Mouse (Mus musculus): ENCODE results near the gene Ppa2. TPM values are rescaled to one million over a fixed set of nuclear protein-coding genes. Genes with fewer than 3 reads are reported as not detected.

The Ppa2 gene
- polyA plus RNA-seq, 1 experiment from 2014 or later, result 89.8 TPM

GRCm38 (mm10) chr3:133312850-133313249 lies 2.9 kb downstream of the Ppa2 start:
- H3K27ac ChIP-seq (ENCODE audit: low read length), result no peak overlapping the region
- no peaks in the 10 kb centered on the region; the same call in 1 of the 2 replicates for H3K4me1 ChIP-seq (ENCODE audit: control insufficient read depth, insufficient read depth, low read length)
- WGBS, result 71% methylated on average over 6 of the region's 6 CpGs
- no peak overlapping the region for H3K4me2 ChIP-seq (ENCODE audit: low read depth, low read length)
- H3K9me3 ChIP-seq (replicated peaks; ENCODE audit: control insufficient read depth, low read length), result peaks cover 12% of the 10 kb centered on the region; the same call in 1 of the 2 replicates
- H3K36me3 ChIP-seq (ENCODE audit: control insufficient read depth, insufficient read depth, low read length), result 0 out of 2 replicates have a peak, but pooled peaks cover 2% of the 10 kb centered on the region
- no peak for ATAC-seq (ENCODE audit: insufficient read depth, low FRiP score)
- no peak overlapping the region for H3K9ac ChIP-seq (ENCODE audit: low read length)
- H3K27me3 ChIP-seq (ENCODE audit: control insufficient read depth, insufficient read depth, low read length), result no peaks in the 10 kb centered on the region
- H3K4me3 ChIP-seq (replicated peaks; ENCODE audit: low read length), result no peak overlapping the region

GRCm38 (mm10) chr3:133313491-133314199 lies 3.7 kb downstream of the Ppa2 start:
- H3K9me3 ChIP-seq (replicated peaks; ENCODE audit: control insufficient read depth, low read length), result peaks cover 8% of the 10 kb centered on the region; the same call in 1 of the 2 replicates
- H3K4me2 ChIP-seq (ENCODE audit: low read depth, low read length), result no peak overlapping the region
- no peaks in the 10 kb centered on the region; the same call in 1 of the 2 replicates for H3K4me1 ChIP-seq (ENCODE audit: control insufficient read depth, insufficient read depth, low read length)
- H3K9ac ChIP-seq (ENCODE audit: low read length), result no peak overlapping the region
- H3K36me3 ChIP-seq (ENCODE audit: control insufficient read depth, insufficient read depth, low read length), result no peaks in the 10 kb centered on the region
- no peaks in the 10 kb centered on the region for H3K27me3 ChIP-seq (ENCODE audit: control insufficient read depth, insufficient read depth, low read length)
- ATAC-seq (ENCODE audit: insufficient read depth, low FRiP score), result no peak
- no peak overlapping the region for H3K27ac ChIP-seq (ENCODE audit: low read length)
- H3K4me3 ChIP-seq (replicated peaks; ENCODE audit: low read length), result no peak overlapping the region
- 94% methylated on average over 3 of the region's 3 CpGs for WGBS

- no peak overlapping the region for H3K27ac ChIP-seq (ENCODE audit: low read length)
- H3K9ac ChIP-seq (ENCODE audit: low read length), result no peak overlapping the region
- no peak for ATAC-seq (ENCODE audit: insufficient read depth, low FRiP score)
- H3K4me2 ChIP-seq (ENCODE audit: low read depth, low read length), result no peak overlapping the region
- H3K27me3 ChIP-seq (ENCODE audit: control insufficient read depth, insufficient read depth, low read length), result no peaks in the 10 kb centered on the region
- 46% methylated on average over 6 of the region's 6 CpGs for WGBS
- H3K4me1 ChIP-seq (ENCODE audit: control insufficient read depth, insufficient read depth, low read length), result no peaks in the 10 kb centered on the region; the same call in 1 of the 2 replicates
- no peak overlapping the region for H3K4me3 ChIP-seq (replicated peaks; ENCODE audit: low read length)
- peaks cover 3% of the 10 kb centered on the region; the same call in 1 of the 2 replicates for H3K9me3 ChIP-seq (replicated peaks; ENCODE audit: control insufficient read depth, low read length)
- no peaks in the 10 kb centered on the region for H3K36me3 ChIP-seq (ENCODE audit: control insufficient read depth, insufficient read depth, low read length)
Measured at GRCm38 (mm10) chr3:133314475-133314874, 4.6 kb downstream of the Ppa2 start.

GRCm38 (mm10) chr3:133315011-133315410 lies 5.1 kb downstream of the Ppa2 start:
- H3K27me3 ChIP-seq (ENCODE audit: control insufficient read depth, insufficient read depth, low read length), result no peaks in the 10 kb centered on the region
- 93% methylated on average over 14 of the region's 14 CpGs for WGBS
- H3K4me2 ChIP-seq (ENCODE audit: low read depth, low read length), result no peak overlapping the region
- no peak overlapping the region for H3K9ac ChIP-seq (ENCODE audit: low read length)
- H3K4me1 ChIP-seq (ENCODE audit: control insufficient read depth, insufficient read depth, low read length), result no peaks in the 10 kb centered on the region; the same call in 1 of the 2 replicates
- no peaks in the 10 kb centered on the region for H3K36me3 ChIP-seq (ENCODE audit: control insufficient read depth, insufficient read depth, low read length)
- H3K9me3 ChIP-seq (replicated peaks; ENCODE audit: control insufficient read depth, low read length), result no peaks in the 10 kb centered on the region; the same call in 1 of the 2 replicates
- H3K4me3 ChIP-seq (replicated peaks; ENCODE audit: low read length), result no peak overlapping the region
- no peak overlapping the region for H3K27ac ChIP-seq (ENCODE audit: low read length)
- ATAC-seq (ENCODE audit: insufficient read depth, low FRiP score), result no peak

GRCm38 (mm10) chr3:133315647-133316046 lies 5.7 kb downstream of the Ppa2 start:
- H3K4me1 ChIP-seq (ENCODE audit: control insufficient read depth, insufficient read depth, low read length), result no peaks in the 10 kb centered on the region; the same call in 1 of the 2 replicates
- no peak overlapping the region for H3K4me3 ChIP-seq (replicated peaks; ENCODE audit: low read length)
- H3K27ac ChIP-seq (ENCODE audit: low read length), result no peak overlapping the region
- H3K27me3 ChIP-seq (ENCODE audit: control insufficient read depth, insufficient read depth, low read length), result no peaks in the 10 kb centered on the region
- H3K36me3 ChIP-seq (ENCODE audit: control insufficient read depth, insufficient read depth, low read length), result no peaks in the 10 kb centered on the region
- H3K4me2 ChIP-seq (ENCODE audit: low read depth, low read length), result no peak overlapping the region
- no peak for ATAC-seq (ENCODE audit: insufficient read depth, low FRiP score)
- no peaks in the 10 kb centered on the region; the same call in 1 of the 2 replicates for H3K9me3 ChIP-seq (replicated peaks; ENCODE audit: control insufficient read depth, low read length)
- no peak overlapping the region for H3K9ac ChIP-seq (ENCODE audit: low read length)
- WGBS, result 91% methylated on average over 8 of the region's 8 CpGs

- Histone ChIP-seq H3K36me3 (ENCODE audit: control insufficient read depth, insufficient read depth, low read length) (no peaks in the 10 kb centered on the region), H3K27ac (ENCODE audit: low read length) (no peak overlapping the region), H3K27me3 (ENCODE audit: control insufficient read depth, insufficient read depth, low read length) (no peaks in the 10 kb centered on the region), H3K9me3 (replicated peaks; ENCODE audit: control insufficient read depth, low read length) (no peaks in the 10 kb centered on the region; the same call in 1 of the 2 replicates), H3K4me2 (ENCODE audit: low read depth, low read length) (no peak overlapping the region), H3K9ac (ENCODE audit: low read length) (no peak overlapping the region), H3K4me1 (ENCODE audit: control insufficient read depth, insufficient read depth, low read length) (no peaks in the 10 kb centered on the region), H3K4me3 (replicated peaks; ENCODE audit: low read length) (no peak overlapping the region)
- 91% methylated on average over 4 of the region's 4 CpGs for WGBS
- no peak for ATAC-seq (ENCODE audit: insufficient read depth, low FRiP score)
Measured at GRCm38 (mm10) chr3:133317845-133318244, 7.9 kb downstream of the Ppa2 start.

- no peak for ATAC-seq (ENCODE audit: insufficient read depth, low FRiP score)
- Histone ChIP-seq H3K36me3 (ENCODE audit: control insufficient read depth, insufficient read depth, low read length) (no peaks in the 10 kb centered on the region), H3K4me2 (ENCODE audit: low read depth, low read length) (no peak overlapping the region), H3K4me1 (ENCODE audit: control insufficient read depth, insufficient read depth, low read length) (no peaks in the 10 kb centered on the region), H3K9ac (ENCODE audit: low read length) (no peak overlapping the region), H3K27ac (ENCODE audit: low read length) (no peak overlapping the region), H3K4me3 (replicated peaks; ENCODE audit: low read length) (no peak overlapping the region), H3K27me3 (ENCODE audit: control insufficient read depth, insufficient read depth, low read length) (no peaks in the 10 kb centered on the region), H3K9me3 (replicated peaks; ENCODE audit: control insufficient read depth, low read length) (no peaks in the 10 kb centered on the region)
- 51% methylated on average over 15 of the region's 15 CpGs for WGBS
Measured at GRCm38 (mm10) chr3:133318596-133318995, 8.7 kb downstream of the Ppa2 start.

GRCm38 (mm10) chr3:133319795-133320194 lies 9.9 kb downstream of the Ppa2 start:
- Histone ChIP-seq H3K27ac (ENCODE audit: low read length) (no peak overlapping the region), H3K4me3 (replicated peaks; ENCODE audit: low read length) (no peak overlapping the region), H3K27me3 (ENCODE audit: control insufficient read depth, insufficient read depth, low read length) (no peaks in the 10 kb centered on the region), H3K4me2 (ENCODE audit: low read depth, low read length) (no peak overlapping the region), H3K36me3 (ENCODE audit: control insufficient read depth, insufficient read depth, low read length) (no peaks in the 10 kb centered on the region), H3K9me3 (replicated peaks; ENCODE audit: control insufficient read depth, low read length) (no peaks in the 10 kb centered on the region), H3K4me1 (ENCODE audit: control insufficient read depth, insufficient read depth, low read length) (no peaks in the 10 kb centered on the region), H3K9ac (ENCODE audit: low read length) (no peak overlapping the region)
- 83% methylated on average over 7 of the region's 7 CpGs for WGBS
- no peak for ATAC-seq (ENCODE audit: insufficient read depth, low FRiP score)

- Histone ChIP-seq H3K9ac (ENCODE audit: low read length) (no peak overlapping the region), H3K4me1 (ENCODE audit: control insufficient read depth, insufficient read depth, low read length) (no peaks in the 10 kb centered on the region), H3K36me3 (ENCODE audit: control insufficient read depth, insufficient read depth, low read length) (no peaks in the 10 kb centered on the region), H3K4me3 (replicated peaks; ENCODE audit: low read length) (no peak overlapping the region), H3K27ac (ENCODE audit: low read length) (no peak overlapping the region), H3K9me3 (replicated peaks; ENCODE audit: control insufficient read depth, low read length) (no peaks in the 10 kb centered on the region), H3K27me3 (ENCODE audit: control insufficient read depth, insufficient read depth, low read length) (no peaks in the 10 kb centered on the region), H3K4me2 (ENCODE audit: low read depth, low read length) (no peak overlapping the region)
- 80% methylated on average over 6 of the region's 6 CpGs for WGBS
- no peak for ATAC-seq (ENCODE audit: insufficient read depth, low FRiP score)
Measured at GRCm38 (mm10) chr3:133320313-133320712, 10.4 kb downstream of the Ppa2 start.

Data from stomach, embryonic 16.5 days (tissue).